Mouse (Mus musculus) CH12.LX (cell line): ENCODE measurements around the gene A930004D18Rik. TPM values are rescaled to one million over a fixed set of nuclear protein-coding genes. Genes with fewer than 3 reads are reported as not detected.
"Not testable (repeated sequence)": the region's sequence is repeated elsewhere in the genome, so short reads cannot be mapped to it uniquely, and the experiment has no call there.

Experiments
- DNase-seq: peaks from one replicate; pipeline ENCODE4 v3.0.0-alpha.2; 2013; ENCODE audit errors: extremely low read depth
- H3K27ac ChIP-seq: 2 replicates; pipeline ENCODE4 v1.5.1; 2012; ENCODE audit warnings: low read depth, mild to moderate bottlenecking, control low read depth, moderate library complexity; ENCODE audit not compliant: insufficient read depth
- H3K27me3 ChIP-seq: replicated peaks from 2 replicates; pipeline ENCODE3; 2012; ENCODE audit warnings: inconsistent platforms
- H3K36me3 ChIP-seq, 2 experiments: replicated peaks in 1 of 2; 2 replicates each; pipeline versions ENCODE3 to v1.6.1; 2012; ENCODE audit warnings: inconsistent platforms in 1 of 2, low read length in 1 of 2, mild to moderate bottlenecking in 1 of 2, mixed read lengths in 1 of 2, moderate library complexity in 1 of 2; ENCODE audit not compliant: control insufficient read depth in 1 of 2, insufficient read depth in 1 of 2
- H3K4me1 ChIP-seq, 2 experiments: 2 replicates each; pipeline ENCODE4 v1.6.1; 2012; ENCODE audit warnings: inconsistent platforms in 1 of 2, moderate library complexity in 1 of 2; ENCODE audit not compliant: insufficient read depth in 2 of 2, control insufficient read depth in 1 of 2
- H3K4me2 ChIP-seq: 2 replicates; pipeline ENCODE4 v1.6.1; 2012; ENCODE audit warnings: low read depth, mild to moderate bottlenecking, control low read depth; ENCODE audit not compliant: poor library complexity, insufficient read depth, severe bottlenecking
- H3K4me3 ChIP-seq, 3 experiments: fragments of 150-350 bp in 1 of 3; sonication (generic) in 1 of 3; replicated peaks in 1 of 3; 2 replicates each; pipeline versions ENCODE3 to v1.5.1; 2011 to 2012; ENCODE audit warnings: low read depth in 2 of 3, low read length in 2 of 3, mild to moderate bottlenecking in 2 of 3, moderate library complexity in 2 of 3, control low read depth in 1 of 3, improper control_type of control experiment in 1 of 3, inconsistent platforms in 1 of 3, mixed read lengths in 1 of 3; ENCODE audit not compliant: poor library complexity in 1 of 3
- H3K79me2 ChIP-seq: replicated peaks from 2 replicates; pipeline ENCODE4 v1.6.1; 2012; ENCODE audit warnings: mild to moderate bottlenecking, moderate library complexity; ENCODE audit not compliant: control insufficient read depth, poor library complexity, insufficient read depth, severe bottlenecking; ENCODE audit errors: extremely low read depth
- H3K9ac ChIP-seq: 2 replicates; pipeline ENCODE4 v1.6.1; 2012; ENCODE audit warnings: low read depth, mild to moderate bottlenecking, control low read depth, moderate library complexity; ENCODE audit not compliant: insufficient read depth
- H3K9me3 ChIP-seq: replicated peaks from 2 replicates; pipeline ENCODE3; 2012; ENCODE audit warnings: low read length, inconsistent platforms, mixed read lengths
- BHLHE40 ChIP-seq: IDR thresholded peaks from 2 replicates; pipeline ENCODE4 v1.6.1; 2011; ENCODE audit warnings: mild to moderate bottlenecking, low read depth, low read length, improper control_type of control experiment
- CHD2 ChIP-seq: IDR thresholded peaks from 2 replicates; pipeline ENCODE4 v1.6.1; 2011; ENCODE audit warnings: low read length, improper control_type of control experiment
- E2F4 ChIP-seq: IDR thresholded peaks from 2 replicates; pipeline ENCODE4 v1.6.1; 2011; ENCODE audit warnings: low read depth, low read length, improper control_type of control experiment; ENCODE audit not compliant: insufficient replicate concordance
- ELF1 ChIP-seq: IDR thresholded peaks from 2 replicates; pipeline ENCODE4 v1.6.1; 2014; ENCODE audit warnings: low read depth, mild to moderate bottlenecking, inconsistent platforms, low read length, improper control_type of control experiment
- EP300 ChIP-seq: IDR thresholded peaks from 2 replicates; pipeline ENCODE4 v1.6.1; 2011; ENCODE audit warnings: low read length, improper control_type of control experiment
- GABPA ChIP-seq: IDR thresholded peaks from 2 replicates; pipeline ENCODE4 v1.6.1; 2012; ENCODE audit warnings: low read depth, low read length, improper control_type of control experiment, inconsistent platforms; ENCODE audit not compliant: insufficient replicate concordance
- HCFC1 ChIP-seq: IDR thresholded peaks from 2 replicates; pipeline ENCODE4 v1.6.1; 2012; ENCODE audit warnings: low read depth, mild to moderate bottlenecking, inconsistent platforms, low read length, improper control_type of control experiment
- JUN ChIP-seq: IDR thresholded peaks from 2 replicates; pipeline ENCODE4 v1.6.1; 2011; ENCODE audit warnings: low read depth, mild to moderate bottlenecking, low read length, improper control_type of control experiment, moderate library complexity; ENCODE audit not compliant: insufficient read depth
- JUND ChIP-seq: conservative IDR thresholded peaks from 2 replicates; pipeline ENCODE4 v1.6.1; 2011; ENCODE audit warnings: low read depth, low read length, improper control_type of control experiment
- KAT2A ChIP-seq: IDR thresholded peaks from 2 replicates; pipeline ENCODE4 v1.6.1; 2012; ENCODE audit warnings: low read length, improper control_type of control experiment, inconsistent platforms; ENCODE audit not compliant: insufficient replicate concordance
- MAFK ChIP-seq: IDR thresholded peaks from 2 replicates; pipeline ENCODE4 v1.6.1; 2011; ENCODE audit warnings: low read length, improper control_type of control experiment; ENCODE audit not compliant: insufficient replicate concordance
- MAZ ChIP-seq: IDR thresholded peaks from 2 replicates; pipeline ENCODE4 v1.6.1; 2012; ENCODE audit warnings: low read depth, mild to moderate bottlenecking, inconsistent platforms, low read length, improper control_type of control experiment, moderate library complexity
- NELFE ChIP-seq: IDR thresholded peaks from 2 replicates; pipeline ENCODE4 v1.6.1; 2011; ENCODE audit warnings: low read depth, low read length, improper control_type of control experiment
- POLR2AphosphoS2 ChIP-seq: IDR thresholded peaks from 2 replicates; pipeline ENCODE4 v1.6.1; 2011; ENCODE audit warnings: low read depth, low read length, improper control_type of control experiment
- RAD21 ChIP-seq: IDR thresholded peaks from 2 replicates; pipeline ENCODE4 v1.6.1; 2011; ENCODE audit warnings: low read depth, mild to moderate bottlenecking, low read length, improper control_type of control experiment, moderate library complexity
- RCOR1 ChIP-seq: conservative IDR thresholded peaks from 2 replicates; pipeline ENCODE4 v1.6.1; 2012; ENCODE audit warnings: low read depth, mild to moderate bottlenecking, inconsistent platforms, low read length, improper control_type of control experiment
- SIN3A ChIP-seq: IDR thresholded peaks from 2 replicates; pipeline ENCODE4 v1.6.1; 2012; ENCODE audit warnings: low read length, improper control_type of control experiment, inconsistent platforms
- SMC3 ChIP-seq: IDR thresholded peaks from 2 replicates; pipeline ENCODE4 v1.6.1; 2011; ENCODE audit warnings: low read depth, low read length, improper control_type of control experiment
- TBP ChIP-seq: conservative IDR thresholded peaks from 2 replicates; pipeline ENCODE4 v1.6.1; 2011; ENCODE audit warnings: low read depth, low read length, improper control_type of control experiment
- TCF12 ChIP-seq: IDR thresholded peaks from 2 replicates; pipeline ENCODE4 v1.6.1; 2014; ENCODE audit warnings: low read depth, mild to moderate bottlenecking, inconsistent platforms, low read length, improper control_type of control experiment
- USF2 ChIP-seq: conservative IDR thresholded peaks from 2 replicates; pipeline ENCODE4 v1.6.1; 2011; ENCODE audit warnings: low read depth, low read length, improper control_type of control experiment
- ZNF384 ChIP-seq: IDR thresholded peaks from 2 replicates; pipeline ENCODE4 v1.6.1; 2012; ENCODE audit warnings: low read depth, low read length, improper control_type of control experiment, inconsistent platforms
- dilution Hi-C: fragments of 300-500 bp; cut with MboI; formaldehyde crosslinking; loops from 2 replicates; pipeline ENCODE4 v1.14.3; 2020; ENCODE audit warnings: low sequenced_read_pairs; ENCODE audit not compliant: extremely low pct_unique_long_range_greater_than_20kb, extremely low pct_ligation_motif_present
- in situ Hi-C: fragments of 300-500 bp; cut with MboI; formaldehyde crosslinking; loops from 3 replicates; pipeline ENCODE4 v1.14.3; 2019; ENCODE audit warnings: low sequenced_read_pairs, low pct_ligation_motif_present, low pct_unique_long_range_greater_than_20kb, mixed read lengths
- polyA plus RNA-seq: library from polyadenylated mRNA; unstranded; fragments of >175 nt; gene quantifications from 2 replicates; pipeline ENCODE4 v1.2.1, GENCODE M21; 2012; ENCODE audit warnings: low read depth; ENCODE audit not compliant: insufficient read length
- total RNA-seq, 2 experiments: library from RNA; depleted of rRNA; stranded (reverse); fragments of 300-350 nt in 1 of 2; fragments of >200 nt in 1 of 2; gene quantifications; 2 replicates each; pipeline ENCODE4 v1.2.3; 2012 to 2014

Gene A930004D18Rik
- total and polyA plus RNA-seq, 3 experiments, result 0.15 to 1.7 (median 0.72) TPM

- H3K9ac ChIP-seq, result no peak overlapping the region
- in situ Hi-C loops, result no loop called here
- H3K27ac ChIP-seq, result no peak overlapping the region
- H3K4me3 ChIP-seq, result no peak overlapping the region
- no peaks in the 10 kb centered on the region for H3K36me3 ChIP-seq
- H3K79me2 ChIP-seq, result no peaks in the 10 kb centered on the region
- H3K27me3 ChIP-seq, result no peaks in the 10 kb centered on the region
- no peak for DNase-seq
- H3K4me2 ChIP-seq, result no peak overlapping the region
- dilution Hi-C loops, result no loop called here
- no peaks in the 10 kb centered on the region for H3K4me1 ChIP-seq
- peaks cover 2% of the 10 kb centered on the region for H3K9me3 ChIP-seq
- no peak for TF ChIP-seq NELFE
- TF ChIP-seq USF2, result no peak
- TF ChIP-seq MAFK, result no peak
- no peak for TF ChIP-seq KAT2A
- no peak for TF ChIP-seq ELF1
- no peak for TF ChIP-seq TCF12
- TF ChIP-seq HCFC1, result no peak
- no peak for TF ChIP-seq TBP
- no peak for TF ChIP-seq RAD21
- no peak for TF ChIP-seq POLR2AphosphoS2
- no peak for TF ChIP-seq E2F4
These were observed 54.8 kb downstream of the A930004D18Rik start for GRCm38 (mm10) chr2:17982747-17983146.

GRCm38 (mm10) chr2:17978706-17979105, 58.8 kb downstream of the A930004D18Rik start:
- no peak overlapping the region for H3K27ac ChIP-seq
- no peak overlapping the region for H3K4me3 ChIP-seq
- in situ Hi-C loops (no loop called here), dilution Hi-C loops (no loop called here)
- no peak for DNase-seq
- H3K9me3 ChIP-seq, result no peaks in the 10 kb centered on the region
- TF ChIP-seq HCFC1 (no peak), JUND (no peak), JUN (no peak), E2F4 (no peak), SIN3A (no peak), SMC3 (no peak), MAZ (no peak), RAD21 (no peak), BHLHE40 (no peak), TBP (no peak), ELF1 (no peak), EP300 (no peak), KAT2A (no peak), MAFK (no peak), POLR2AphosphoS2 (no peak), RCOR1 (no peak), GABPA (no peak), CHD2 (no peak), ZNF384 (no peak)
- no peaks in the 10 kb centered on the region for H3K36me3 ChIP-seq
- no peaks in the 10 kb centered on the region for H3K27me3 ChIP-seq
- H3K79me2 ChIP-seq, result no peaks in the 10 kb centered on the region
- no peaks in the 10 kb centered on the region for H3K4me1 ChIP-seq
- no peak overlapping the region for H3K4me2 ChIP-seq
- H3K9ac ChIP-seq, result no peak overlapping the region

- H3K36me3 ChIP-seq, H3K27ac ChIP-seq, H3K9ac ChIP-seq, H3K27me3 ChIP-seq, H3K4me2 ChIP-seq, in situ Hi-C loops, H3K4me1 ChIP-seq, H3K4me3 ChIP-seq, dilution Hi-C loops, DNase-seq, H3K79me2 ChIP-seq, H3K9me3 ChIP-seq: not testable (repeated sequence)
These were observed 59.3 kb downstream of the A930004D18Rik start for GRCm38 (mm10) chr2:17978251-17978650.
